Comparison of ENCODE assay signal across 21 mouse cellular contexts in genomic region chr3:154183957-154184356, GRCm38 (mm10).
DNase-seq lines count a peak whose midpoint lies in the region; ATAC-seq lines count a peak whose summit lies in the region.
"Had no signal": no experiment of that assay in that cellular context is flagged by ENCODE, and none has a peak within 500 bp of the region (broad histone marks: within the 10 kb centered on the region; RNA-seq: fewer than 3 reads in every experiment).

No protein-coding gene starts in this region.

- H3K27ac ChIP-seq in forebrain, embryonic 10.5 days = no peak overlapping the region
- no peak overlapping the region for H3K27ac ChIP-seq in forebrain, embryonic 12.5 days
- H3K27ac ChIP-seq in forebrain, embryonic 15.5 days (replicated peaks) = peak overlapping the region; percentile 76
- H3K27ac ChIP-seq in midbrain, embryonic 15.5 days = no peak overlapping the region
- H3K27ac ChIP-seq: embryonic facial prominence, embryonic 15.5 days; heart, embryonic 10.5 days; heart, embryonic 15.5 days; hindbrain, embryonic 15.5 days had no signal

- H3K36me3 ChIP-seq in forebrain, embryonic 10.5 days (replicated peaks) = no peaks in the 10 kb centered on the region
- H3K36me3 ChIP-seq in forebrain, embryonic 12.5 days (replicated peaks) = no peaks in the 10 kb centered on the region
- H3K36me3 ChIP-seq in megakaryocyte, embryonic 14.5 days (replicated peaks; ENCODE audit: low read length) = peaks cover 3% of the 10 kb centered on the region
- no peaks in the 10 kb centered on the region for H3K36me3 ChIP-seq in forebrain, embryonic 15.5 days
- H3K36me3 ChIP-seq in midbrain, embryonic 15.5 days (replicated peaks) = no peaks in the 10 kb centered on the region
- H3K36me3 ChIP-seq: embryonic facial prominence, embryonic 15.5 days; heart, embryonic 10.5 days; heart, embryonic 15.5 days; hindbrain, embryonic 15.5 days had no signal

- 0 out of 2 replicates have a peak, but pooled peaks cover 3% of the 10 kb centered on the region for H3K9me3 ChIP-seq in forebrain, embryonic 10.5 days
- H3K9me3 ChIP-seq in forebrain, embryonic 12.5 days = no peaks in the 10 kb centered on the region
- H3K9me3 ChIP-seq in megakaryocyte, embryonic 14.5 days = peaks cover 12% of the 10 kb centered on the region
- no peaks in the 10 kb centered on the region for H3K9me3 ChIP-seq in forebrain, embryonic 15.5 days
- H3K9me3 ChIP-seq in midbrain, embryonic 15.5 days = no peaks in the 10 kb centered on the region
- H3K9me3 ChIP-seq: embryonic facial prominence, embryonic 15.5 days; heart, embryonic 10.5 days; hindbrain, embryonic 15.5 days had no signal

- no peak for ATAC-seq in forebrain, embryonic 12.5 days (ENCODE audit: low FRiP score)
- no peak for ATAC-seq in megakaryocyte, adult 5-6 weeks (ENCODE audit: poor library complexity, severe bottlenecking)
- no peak for ATAC-seq in forebrain, embryonic 15.5 days (replicated peaks)
- no peak for ATAC-seq in midbrain, embryonic 15.5 days (replicated peaks)
- ATAC-seq: intestine, embryonic 16.5 days had no signal

- no peaks in the 10 kb centered on the region for H3K27me3 ChIP-seq in forebrain, embryonic 10.5 days (ENCODE audit: poor library complexity, severe bottlenecking)
- H3K27me3 ChIP-seq in forebrain, embryonic 12.5 days = no peaks in the 10 kb centered on the region
- peaks cover 2% of the 10 kb centered on the region for H3K27me3 ChIP-seq in megakaryocyte, embryonic 14.5 days (replicated peaks)
- H3K27me3 ChIP-seq in forebrain, embryonic 15.5 days = no peaks in the 10 kb centered on the region
- H3K27me3 ChIP-seq in midbrain, embryonic 15.5 days (replicated peaks) = no peaks in the 10 kb centered on the region
- H3K27me3 ChIP-seq: embryonic facial prominence, embryonic 15.5 days; heart, embryonic 15.5 days; hindbrain, embryonic 15.5 days had no signal

- peaks cover 15% of the 10 kb centered on the region for H3K4me1 ChIP-seq in forebrain, embryonic 10.5 days
- H3K4me1 ChIP-seq in forebrain, embryonic 12.5 days = peaks cover 4% of the 10 kb centered on the region; the same call in 1 of the 2 replicates
- peaks cover 41% of the 10 kb centered on the region for H3K4me1 ChIP-seq in megakaryocyte, embryonic 14.5 days
- peaks cover 8% of the 10 kb centered on the region; the same call in 1 of the 2 replicates for H3K4me1 ChIP-seq in forebrain, embryonic 15.5 days
- peaks cover 9% of the 10 kb centered on the region for H3K4me1 ChIP-seq in midbrain, embryonic 15.5 days
- H3K4me1 ChIP-seq: embryonic facial prominence, embryonic 15.5 days; heart, embryonic 10.5 days; heart, embryonic 15.5 days had no signal

- no peak overlapping the region for H3K4me3 ChIP-seq in forebrain, embryonic 10.5 days
- no peak overlapping the region for H3K4me3 ChIP-seq in forebrain, embryonic 12.5 days (replicated peaks)
- H3K4me3 ChIP-seq in megakaryocyte, embryonic 14.5 days (replicated peaks) = peak overlapping the region; percentile 11
- H3K4me3 ChIP-seq in forebrain, embryonic 15.5 days = no peak overlapping the region
- no peak overlapping the region for H3K4me3 ChIP-seq in midbrain, embryonic 15.5 days
- H3K4me3 ChIP-seq: embryonic facial prominence, embryonic 15.5 days; erythroblast, embryonic 14.5 days; heart, embryonic 10.5 days; heart, embryonic 15.5 days; hindbrain, embryonic 15.5 days had no signal

- peak; percentile 3 for DNase-seq in forebrain, embryonic 10.5 days (ENCODE audit: extremely low spot score, low spot score)
- peak; percentile 26 for DNase-seq in telencephalon, adult 2 months (ENCODE audit: low read depth, low spot score)
- DNase-seq in left cerebral cortex, adult 11 months (ENCODE audit: low spot score) = no peak
- DNase-seq: adrenal gland, postnatal 10 days; cerebellum, adult 18-20 months; cerebellum, adult 9-11 months; cerebellum, postnatal 36 days; gastrocnemius, postnatal 10 days; heart, adult 18-20 months; heart, postnatal 14 days had no signal

- no peak overlapping the region for H3K4me2 ChIP-seq in forebrain, embryonic 12.5 days
- no peak overlapping the region for H3K4me2 ChIP-seq in forebrain, embryonic 15.5 days (replicated peaks)
- no peak overlapping the region for H3K4me2 ChIP-seq in midbrain, embryonic 15.5 days
- H3K4me2 ChIP-seq: embryonic facial prominence, embryonic 15.5 days; heart, embryonic 15.5 days; hindbrain, embryonic 15.5 days had no signal

- no peak overlapping the region for H3K9ac ChIP-seq in forebrain, embryonic 12.5 days
- H3K9ac ChIP-seq in forebrain, embryonic 15.5 days (replicated peaks) = no peak overlapping the region
- H3K9ac ChIP-seq in midbrain, embryonic 15.5 days = no peak overlapping the region
- H3K9ac ChIP-seq: embryonic facial prominence, embryonic 15.5 days; heart, embryonic 15.5 days; hindbrain, embryonic 15.5 days had no signal

- 89% methylated on average over 9 of the region's 9 CpGs for WGBS in forebrain, embryonic 10.5 days
- 88% methylated on average over 9 of the region's 9 CpGs for WGBS in forebrain, embryonic 12.5 days
- 76% methylated on average over 9 of the region's 9 CpGs for WGBS in forebrain, embryonic 15.5 days
- WGBS in midbrain, embryonic 15.5 days = 88% methylated on average over 9 of the region's 9 CpGs
